Mouse (Mus musculus) midbrain, embryonic 14.5 days (tissue): ENCODE results near the gene Ltf. TPM values are rescaled to one million over a fixed set of nuclear protein-coding genes. Genes with fewer than 3 reads are reported as not detected.

Experiments
- ATAC-seq: fragments of 200-750 bp; cut with Nextera tagmentation; 2 replicates; pipeline ENCODE4 v1.8.0; 2017; ENCODE audit warnings: moderate number of reproducible peaks, moderate library complexity; ENCODE audit not compliant: low FRiP score, low TSS enrichment
- DNase-seq: peaks from one replicate; pipeline ENCODE4 v3.0.0-alpha.2; 2015
- H3K27ac ChIP-seq: fragments of 300-500 bp; sonication (generic); replicated peaks from 2 replicates; pipeline ENCODE4 v1.5.1; 2014; ENCODE audit warnings: mild to moderate bottlenecking, low read depth, low read length, moderate library complexity
- H3K27me3 ChIP-seq: fragments of 300-500 bp; sonication (generic); 2 replicates; pipeline ENCODE4 v1.6.1; 2014; ENCODE audit warnings: low read length, control low read depth, mixed read lengths; ENCODE audit not compliant: control insufficient read depth, insufficient read depth
- H3K36me3 ChIP-seq: fragments of 300-500 bp; sonication (generic); 2 replicates; pipeline ENCODE4 v1.6.1; 2014; ENCODE audit warnings: low read length, control low read depth; ENCODE audit not compliant: control insufficient read depth, insufficient read depth
- H3K4me1 ChIP-seq: fragments of 300-500 bp; sonication (generic); 2 replicates; pipeline ENCODE4 v1.6.1; 2014; ENCODE audit warnings: mild to moderate bottlenecking, antibody characterized with exemption, low read length, control low read depth; ENCODE audit not compliant: control insufficient read depth, insufficient read depth
- H3K4me2 ChIP-seq: fragments of 300-500 bp; sonication (generic); 2 replicates; pipeline ENCODE4 v1.6.1; 2014; ENCODE audit warnings: mild to moderate bottlenecking, low read length, moderate library complexity
- H3K4me3 ChIP-seq: fragments of 300-500 bp; sonication (generic); replicated peaks from 2 replicates; pipeline ENCODE4 v1.5.1; 2014; ENCODE audit warnings: low read depth, low read length
- H3K9ac ChIP-seq: fragments of 300-500 bp; sonication (generic); replicated peaks from 2 replicates; pipeline ENCODE4 v1.6.1; 2014; ENCODE audit warnings: mild to moderate bottlenecking, low read length, moderate library complexity
- H3K9me3 ChIP-seq: fragments of 300-500 bp; sonication (generic); 2 replicates; pipeline ENCODE4 v1.6.1; 2016; ENCODE audit warnings: low read length, control low read depth, mixed read lengths; ENCODE audit not compliant: control insufficient read depth
- WGBS: fragments of 180-500 bp; shearing (Covaris S2); extraction: QIAGEN DNeasy Blood & Tissue Kit; methylation state at CpG from one replicate; pipeline ENCODE4 v1.1.7; 2014; 5-methylcytosine and 5-hydroxymethylcytosine counted together
- polyA plus RNA-seq: library from polyadenylated mRNA; unstranded; fragments of >200 nt; fragmentation: Nextera tagmentation; extraction: Ambion mirVana; gene quantifications from 2 replicates; pipeline ENCODE4 v1.2.1, GENCODE M21; 2014

The Ltf gene
- 0.24 and 0.51 TPM in 2 replicates for polyA plus RNA-seq

GRCm38 (mm10) chr9:111019022-111019421, at the start of gene Ltf:
Gene Ltf (plus strand): TSS chr9:111019271.
- Histone ChIP-seq H3K4me2 (no peak within 1 kb of the TSS), H3K36me3 (no peaks in the 10 kb centered on the region), H3K9me3 (no peaks in the 10 kb centered on the region), H3K4me1 (no peaks in the 10 kb centered on the region), H3K4me3 (no peak within 1 kb of the TSS), H3K27ac (no peak within 1 kb of the TSS), H3K9ac (no peak within 1 kb of the TSS), H3K27me3 (no peaks in the 10 kb centered on the region)
- DNase-seq = no peak
- ATAC-seq = no peak
- WGBS = 83% methylated on average over 5 of the region's 5 CpGs

- no peak for DNase-seq
- H3K36me3 ChIP-seq = no peaks in the 10 kb centered on the region
- ATAC-seq = no peak
- H3K4me1 ChIP-seq = no peaks in the 10 kb centered on the region
- H3K9me3 ChIP-seq = no peaks in the 10 kb centered on the region
- H3K4me2 ChIP-seq = no peak overlapping the region
- no peak overlapping the region for H3K27ac ChIP-seq
- 97% methylated on average over 11 of the region's 11 CpGs for WGBS
- no peak overlapping the region for H3K9ac ChIP-seq
- H3K4me3 ChIP-seq = no peak overlapping the region
- no peaks in the 10 kb centered on the region for H3K27me3 ChIP-seq
Measured at GRCm38 (mm10) chr9:110979411-110979810, 39.7 kb upstream of the Ltf start.

GRCm38 (mm10) chr9:110982351-110982750, 36.7 kb upstream of the Ltf start:
- no peak for DNase-seq
- Histone ChIP-seq H3K4me3 (no peak overlapping the region), H3K36me3 (no peaks in the 10 kb centered on the region), H3K27me3 (no peaks in the 10 kb centered on the region), H3K9me3 (no peaks in the 10 kb centered on the region), H3K27ac (no peak overlapping the region), H3K4me2 (no peak overlapping the region), H3K4me1 (no peaks in the 10 kb centered on the region), H3K9ac (no peak overlapping the region)
- no peak for ATAC-seq
- 63% methylated on average over 4 of the region's 4 CpGs for WGBS

- no peaks in the 10 kb centered on the region for H3K9me3 ChIP-seq
- no peak overlapping the region for H3K4me2 ChIP-seq
- H3K27me3 ChIP-seq = no peaks in the 10 kb centered on the region
- DNase-seq = no peak
- WGBS = 94% methylated on average over 9 of the region's 9 CpGs
- no peak overlapping the region for H3K27ac ChIP-seq
- ATAC-seq = no peak
- H3K4me1 ChIP-seq = no peaks in the 10 kb centered on the region
- H3K9ac ChIP-seq = no peak overlapping the region
- no peak overlapping the region for H3K4me3 ChIP-seq
- H3K36me3 ChIP-seq = no peaks in the 10 kb centered on the region
Measured at GRCm38 (mm10) chr9:110984096-110984495, 35.0 kb upstream of the Ltf start.

GRCm38 (mm10) chr9:110985541-110985940, 33.5 kb upstream of the Ltf start:
- Histone ChIP-seq H3K27me3 (no peaks in the 10 kb centered on the region), H3K9ac (no peak overlapping the region), H3K4me1 (no peaks in the 10 kb centered on the region), H3K27ac (no peak overlapping the region), H3K36me3 (no peaks in the 10 kb centered on the region), H3K4me3 (no peak overlapping the region), H3K4me2 (no peak overlapping the region), H3K9me3 (no peaks in the 10 kb centered on the region)
- ATAC-seq (no peak), DNase-seq (no peak)
- 94% methylated on average over 5 of the region's 5 CpGs for WGBS

- H3K4me3 ChIP-seq = no peak overlapping the region
- no peak overlapping the region for H3K9ac ChIP-seq
- no peak overlapping the region for H3K4me2 ChIP-seq
- ATAC-seq = no peak
- no peaks in the 10 kb centered on the region for H3K36me3 ChIP-seq
- no peaks in the 10 kb centered on the region for H3K4me1 ChIP-seq
- WGBS = 91% methylated on average over 8 of the region's 8 CpGs
- no peak for DNase-seq
- no peaks in the 10 kb centered on the region for H3K27me3 ChIP-seq
- no peaks in the 10 kb centered on the region for H3K9me3 ChIP-seq
- H3K27ac ChIP-seq = no peak overlapping the region
Measured at GRCm38 (mm10) chr9:110985951-110986350, 33.1 kb upstream of the Ltf start.

GRCm38 (mm10) chr9:110987331-110987730, 31.7 kb upstream of the Ltf start:
- Histone ChIP-seq H3K4me3 (no peak overlapping the region), H3K4me2 (no peak overlapping the region), H3K9ac (no peak overlapping the region), H3K27me3 (no peaks in the 10 kb centered on the region), H3K4me1 (no peaks in the 10 kb centered on the region), H3K27ac (no peak overlapping the region), H3K9me3 (no peaks in the 10 kb centered on the region), H3K36me3 (no peaks in the 10 kb centered on the region)
- ATAC-seq (no peak), DNase-seq (no peak)
- WGBS = 76% methylated on average over 4 of the region's 4 CpGs

GRCm38 (mm10) chr9:110988078-110988477, 31.0 kb upstream of the Ltf start:
- H3K27ac ChIP-seq = no peak overlapping the region
- H3K36me3 ChIP-seq = no peaks in the 10 kb centered on the region
- 78% methylated on average over 3 of the region's 3 CpGs for WGBS
- H3K4me3 ChIP-seq = no peak overlapping the region
- no peak overlapping the region for H3K4me2 ChIP-seq
- H3K9me3 ChIP-seq = no peaks in the 10 kb centered on the region
- DNase-seq (no peak), ATAC-seq (no peak)
- no peaks in the 10 kb centered on the region for H3K27me3 ChIP-seq
- H3K4me1 ChIP-seq = no peaks in the 10 kb centered on the region
- no peak overlapping the region for H3K9ac ChIP-seq

GRCm38 (mm10) chr9:110989141-110989540, 29.9 kb upstream of the Ltf start:
- ATAC-seq (no peak), DNase-seq (no peak)
- Histone ChIP-seq H3K4me3 (no peak overlapping the region), H3K27me3 (no peaks in the 10 kb centered on the region), H3K4me2 (no peak overlapping the region), H3K27ac (no peak overlapping the region), H3K4me1 (no peaks in the 10 kb centered on the region), H3K9ac (no peak overlapping the region), H3K9me3 (no peaks in the 10 kb centered on the region), H3K36me3 (no peaks in the 10 kb centered on the region)
- 62% methylated on average over 4 of the region's 4 CpGs for WGBS
